Mouse (Mus musculus) liver, embryonic 13.5 days (tissue): ENCODE data around the gene Nsd2. TPM values are rescaled to one million over a fixed set of nuclear protein-coding genes. Genes with fewer than 3 reads are reported as not detected.
"Not testable (repeated sequence)": the region's sequence is repeated elsewhere in the genome, so short reads cannot be mapped to it uniquely, and the experiment has no call there.

Source experiments
- ATAC-seq: fragments of 200-750 bp; cut with Nextera tagmentation; 2 replicates; pipeline ENCODE4 v1.8.0; 2017; ENCODE audit warnings: low read depth, mild to moderate bottlenecking, moderate number of reproducible peaks, moderate library complexity
- DNase-seq: peaks from one replicate; pipeline ENCODE4 v3.0.0; 2022
- H3K27ac ChIP-seq: fragments of 300-500 bp; sonication (generic); 2 replicates; pipeline ENCODE4 v1.5.1; 2015; ENCODE audit warnings: moderate library complexity, mild to moderate bottlenecking, inconsistent platforms
- H3K27me3 ChIP-seq: fragments of 300-500 bp; sonication (generic); 2 replicates; pipeline ENCODE4 v1.6.1; 2015; ENCODE audit warnings: mild to moderate bottlenecking, inconsistent platforms
- H3K36me3 ChIP-seq: fragments of 300-500 bp; sonication (generic); 2 replicates; pipeline ENCODE4 v1.6.1; 2015; ENCODE audit warnings: mild to moderate bottlenecking, inconsistent platforms
- H3K4me1 ChIP-seq: fragments of 300-500 bp; sonication (generic); replicated peaks from 2 replicates; pipeline ENCODE4 v1.6.1; 2015; ENCODE audit warnings: inconsistent platforms
- H3K4me2 ChIP-seq: fragments of 300-500 bp; sonication (generic); 2 replicates; pipeline ENCODE4 v1.6.1; 2015; ENCODE audit warnings: inconsistent platforms, mild to moderate bottlenecking, moderate library complexity
- H3K4me3 ChIP-seq: fragments of 300-500 bp; sonication (generic); replicated peaks from 2 replicates; pipeline ENCODE4 v1.5.1; 2015; ENCODE audit warnings: mild to moderate bottlenecking, inconsistent platforms
- H3K9ac ChIP-seq: fragments of 300-500 bp; sonication (generic); 2 replicates; pipeline ENCODE4 v1.6.1; 2015; ENCODE audit warnings: mild to moderate bottlenecking, inconsistent platforms
- H3K9me3 ChIP-seq: fragments of 300-500 bp; sonication (generic); replicated peaks from 2 replicates; pipeline ENCODE4 v1.6.1; 2016; ENCODE audit warnings: inconsistent platforms
- WGBS: fragments of 180-500 bp; shearing (Covaris S2); methylation state at CpG from one replicate; pipeline ENCODE4 v1.1.7; 2015; ENCODE audit not compliant: insufficient replicate concordance; 5-methylcytosine and 5-hydroxymethylcytosine counted together
- polyA plus RNA-seq: library from polyadenylated mRNA; unstranded; fragments of >200 nt; fragmentation: Nextera tagmentation; extraction: Ambion mirVana; gene quantifications from 2 replicates; pipeline ENCODE4 v1.2.1, GENCODE M21; 2015

Gene Nsd2
- polyA plus RNA-seq, 1 experiment from 2014 or later = 23.6 TPM

GRCm38 (mm10) chr5:33901278-33901677 is 80.8 kb downstream of the Nsd2 start:
- Histone ChIP-seq H3K27me3 (no peaks in the 10 kb centered on the region), H3K9ac (no peak overlapping the region), H3K9me3 (no peaks in the 10 kb centered on the region), H3K36me3 (peaks cover 71% of the 10 kb centered on the region), H3K27ac (no peak overlapping the region), H3K4me1 (no peaks in the 10 kb centered on the region), H3K4me3 (no peak overlapping the region), H3K4me2 (no peak overlapping the region)
- ATAC-seq = no peak
- DNase-seq = no peak
- WGBS = 84% methylated on average over 3 of the region's 3 CpGs

GRCm38 (mm10) chr5:33902696-33903095 is 82.2 kb downstream of the Nsd2 start:
- Histone ChIP-seq H3K27me3 (no peaks in the 10 kb centered on the region), H3K9ac (no peak overlapping the region), H3K36me3 (peaks cover 57% of the 10 kb centered on the region), H3K4me1 (no peaks in the 10 kb centered on the region), H3K4me2 (no peak overlapping the region), H3K9me3 (no peaks in the 10 kb centered on the region), H3K4me3 (no peak overlapping the region), H3K27ac (no peak overlapping the region)
- DNase-seq (no peak), ATAC-seq (no peak)
- 97% methylated on average over 2 of the region's 2 CpGs for WGBS

- Histone ChIP-seq H3K27ac (no peak overlapping the region), H3K4me1 (no peaks in the 10 kb centered on the region), H3K9ac (no peak overlapping the region), H3K36me3 (peaks cover 52% of the 10 kb centered on the region), H3K9me3 (no peaks in the 10 kb centered on the region), H3K4me2 (no peak overlapping the region), H3K27me3 (no peaks in the 10 kb centered on the region), H3K4me3 (no peak overlapping the region)
- ATAC-seq = no peak
- DNase-seq = no peak
- WGBS = 90% methylated on average over 9 of the region's 9 CpGs
Measured at GRCm38 (mm10) chr5:33903176-33903575, 82.7 kb downstream of the Nsd2 start.

GRCm38 (mm10) chr5:33915031-33915430 is 94.5 kb downstream of the Nsd2 start:
- H3K27ac ChIP-seq, H3K4me1 ChIP-seq, H3K27me3 ChIP-seq, H3K9ac ChIP-seq, H3K9me3 ChIP-seq, H3K4me3 ChIP-seq, H3K4me2 ChIP-seq, ATAC-seq, DNase-seq: not testable (repeated sequence)
- H3K36me3 ChIP-seq = peaks cover 57% of the 10 kb centered on the region

GRCm38 (mm10) chr5:33916616-33917015 is 96.1 kb downstream of the Nsd2 start:
- not testable (repeated sequence) for H3K4me1 ChIP-seq, H3K9me3 ChIP-seq, H3K9ac ChIP-seq, H3K27ac ChIP-seq, H3K27me3 ChIP-seq, ATAC-seq, DNase-seq, H3K4me3 ChIP-seq, H3K4me2 ChIP-seq
- peaks cover 73% of the 10 kb centered on the region for H3K36me3 ChIP-seq
- 83% methylated on average over 2 of the region's 2 CpGs for WGBS

- Histone ChIP-seq H3K36me3 (peaks cover 71% of the 10 kb centered on the region), H3K4me2 (no peak overlapping the region), H3K27ac (no peak overlapping the region), H3K9me3 (no peaks in the 10 kb centered on the region), H3K4me3 (no peak overlapping the region), H3K9ac (no peak overlapping the region), H3K27me3 (no peaks in the 10 kb centered on the region), H3K4me1 (peaks cover 9% of the 10 kb centered on the region; the same call in 1 of the 2 replicates)
- ATAC-seq = no peak
- 71% methylated on average over 1 of the region's 1 CpGs for WGBS
- DNase-seq = no peak
Measured at GRCm38 (mm10) chr5:33919466-33919865, 98.9 kb downstream of the Nsd2 start.

GRCm38 (mm10) chr5:33920037-33920436 is 99.5 kb downstream of the Nsd2 start:
- H3K4me2 ChIP-seq = no peak overlapping the region
- no peak overlapping the region for H3K27ac ChIP-seq
- 82% methylated on average over 2 of the region's 2 CpGs for WGBS
- H3K36me3 ChIP-seq = peaks cover 68% of the 10 kb centered on the region
- no peak overlapping the region for H3K9ac ChIP-seq
- H3K4me3 ChIP-seq = no peak overlapping the region
- H3K9me3 ChIP-seq = no peaks in the 10 kb centered on the region
- DNase-seq = no peak
- peaks cover 9% of the 10 kb centered on the region; the same call in 1 of the 2 replicates for H3K4me1 ChIP-seq
- ATAC-seq = no peak
- H3K27me3 ChIP-seq = no peaks in the 10 kb centered on the region

GRCm38 (mm10) chr5:33920924-33921323 is 100.4 kb downstream of the Nsd2 start:
- 16% methylated on average over 4 of the region's 4 CpGs for WGBS
- Histone ChIP-seq H3K27me3 (no peaks in the 10 kb centered on the region), H3K9ac (no peak overlapping the region), H3K4me3 (no peak overlapping the region), H3K9me3 (no peaks in the 10 kb centered on the region), H3K4me2 (no peak overlapping the region), H3K36me3 (peaks cover 59% of the 10 kb centered on the region), H3K4me1 (peaks cover 9% of the 10 kb centered on the region; the same call in 1 of the 2 replicates), H3K27ac (no peak overlapping the region)
- no peak for DNase-seq
- no peak for ATAC-seq

- WGBS = 82% methylated on average over 7 of the region's 7 CpGs
- H3K27me3 ChIP-seq = no peaks in the 10 kb centered on the region
- no peak overlapping the region for H3K9ac ChIP-seq
- H3K4me1 ChIP-seq = peaks cover 9% of the 10 kb centered on the region
- no peak overlapping the region for H3K27ac ChIP-seq
- ATAC-seq (no peak), DNase-seq (no peak)
- no peaks in the 10 kb centered on the region for H3K9me3 ChIP-seq
- H3K36me3 ChIP-seq = peaks cover 59% of the 10 kb centered on the region
- H3K4me3 ChIP-seq = no peak overlapping the region
- H3K4me2 ChIP-seq = no peak overlapping the region
Measured at GRCm38 (mm10) chr5:33921486-33922235, 101.1 kb downstream of the Nsd2 start.

GRCm38 (mm10) chr5:33922566-33922965 is 102.0 kb downstream of the Nsd2 start:
- Histone ChIP-seq H3K27me3 (no peaks in the 10 kb centered on the region), H3K9ac (no peak overlapping the region), H3K4me3 (no peak overlapping the region), H3K4me1 (peaks cover 9% of the 10 kb centered on the region), H3K9me3 (no peaks in the 10 kb centered on the region), H3K27ac (no peak overlapping the region), H3K4me2 (no peak overlapping the region), H3K36me3 (peaks cover 60% of the 10 kb centered on the region)
- no peak for ATAC-seq
- 75% methylated on average over 2 of the region's 2 CpGs for WGBS
- no peak for DNase-seq

GRCm38 (mm10) chr5:33926170-33926569 is 105.6 kb downstream of the Nsd2 start:
- H3K27me3 ChIP-seq = no peaks in the 10 kb centered on the region
- no peak overlapping the region for H3K4me2 ChIP-seq
- ATAC-seq (no peak), DNase-seq (no peak)
- H3K9me3 ChIP-seq = no peaks in the 10 kb centered on the region
- H3K4me3 ChIP-seq = no peak overlapping the region
- peaks cover 9% of the 10 kb centered on the region; the same call in 1 of the 2 replicates for H3K4me1 ChIP-seq
- no peak overlapping the region for H3K27ac ChIP-seq
- H3K36me3 ChIP-seq = peaks cover 59% of the 10 kb centered on the region
- no peak overlapping the region for H3K9ac ChIP-seq

- 67% methylated on average over 2 of the region's 2 CpGs for WGBS
Measured at GRCm38 (mm10) chr5:33932413-33932812, 111.9 kb downstream of the Nsd2 start.

More at GRCm38 (mm10) chr5:33932413-33932812, 111.9 kb downstream of the Nsd2 start:
- DNase-seq = no peak
- H3K4me2 ChIP-seq = no peak overlapping the region
- H3K4me3 ChIP-seq = no peak overlapping the region
- H3K27ac ChIP-seq = no peak overlapping the region
- ATAC-seq = no peak
- H3K4me1 ChIP-seq = peaks cover 43% of the 10 kb centered on the region
- H3K9ac ChIP-seq = no peak overlapping the region
- H3K9me3 ChIP-seq = no peaks in the 10 kb centered on the region
- H3K27me3 ChIP-seq = no peaks in the 10 kb centered on the region
- H3K36me3 ChIP-seq = peaks cover 42% of the 10 kb centered on the region
